Mouse (Mus musculus): Measurements from ENCODE around the gene Trim10.

- TF ChIP-seq CTCF (IDR thresholded peaks at IDR 0.05; ENCODE audit: low read depth, low read length) (no peak), POLR2A (IDR thresholded peaks at IDR 0.05; ENCODE audit: borderline replicate concordance, low read depth, low read length) (no peak)
Measured at GRCm38 (mm10) chr17:36914108-36914507, 44.7 kb downstream of the Trim10 start.

Measured in bone marrow macrophage, adult 2 months (primary cell).